Mouse (Mus musculus) common myeloid progenitor, adult 5-6 weeks (primary cell): Measurements from ENCODE around the gene Gm17027. TPM values are rescaled to one million over a fixed set of nuclear protein-coding genes. Genes with fewer than 3 reads are reported as not detected.
"Not testable (repeated sequence)": the region's sequence is repeated elsewhere in the genome, so short reads cannot be mapped to it uniquely, and the experiment has no call there.

Experiments used
- ATAC-seq: replicated peaks from 2 replicates; pipeline ENCODE4 v1.8.0; 2016; ENCODE audit warnings: low read depth, mild to moderate bottlenecking, moderate TSS enrichment, inconsistent platforms; ENCODE audit not compliant: poor library complexity, severe bottlenecking
- total RNA-seq: library from RNA; stranded (forward); fragments of 200-1000, 187-1606 nt; gene quantifications from 2 replicates; pipeline ENCODE4 v1.2.3, GENCODE M21; 2017

Gm17027 gene
- total RNA-seq = not detected in 2 replicates

DNA sequence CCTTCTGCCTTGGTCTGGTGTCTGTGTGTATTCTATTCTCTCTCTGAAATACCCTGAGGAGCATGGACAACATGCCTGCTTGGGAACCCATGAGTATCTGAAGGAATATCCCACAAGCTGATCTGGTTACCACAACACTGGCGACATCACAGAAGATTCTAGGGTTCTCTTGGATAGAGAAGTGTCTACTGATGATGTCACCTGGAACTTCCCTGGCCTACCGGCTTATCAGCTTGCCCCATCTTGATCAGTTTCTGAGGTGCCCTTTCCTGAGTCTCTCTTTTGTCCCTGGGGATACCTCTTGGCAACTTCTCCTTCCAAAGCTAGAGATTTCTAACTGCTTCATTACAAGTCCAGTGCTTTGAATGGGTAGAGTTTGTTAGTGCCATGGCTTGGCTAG lies at the start of gene Gm17027:
Gene Gm17027, minus strand, starts transcription at position 101 of the 400 bp plus-strand sequence.
- ATAC-seq = not testable (repeated sequence)

DNA sequence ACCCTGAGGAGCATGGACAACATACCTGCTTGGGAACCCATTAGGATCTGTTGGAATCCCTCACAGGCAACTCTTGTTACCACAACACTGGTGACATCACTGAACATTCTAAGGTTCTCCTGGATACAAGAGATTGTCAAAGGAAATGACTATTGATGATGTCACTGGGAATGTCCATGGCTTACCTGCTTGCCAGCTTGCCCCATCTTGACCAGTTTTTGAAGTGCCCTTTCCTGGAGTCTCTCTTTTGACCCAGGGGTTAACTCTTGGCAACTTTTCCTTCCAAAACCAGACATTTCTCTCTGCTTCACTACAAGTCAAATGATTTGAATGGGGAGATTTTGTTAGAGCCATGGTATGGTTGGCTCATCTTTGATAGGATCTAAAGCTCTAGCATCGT lies 28.3 kb upstream of the Gm17027 start, which contains the start of gene Gm3573:
Gene Gm3573, minus strand, starts transcription at position 101 of the 400 bp plus-strand sequence.
- ATAC-seq = not testable (repeated sequence)

DNA sequence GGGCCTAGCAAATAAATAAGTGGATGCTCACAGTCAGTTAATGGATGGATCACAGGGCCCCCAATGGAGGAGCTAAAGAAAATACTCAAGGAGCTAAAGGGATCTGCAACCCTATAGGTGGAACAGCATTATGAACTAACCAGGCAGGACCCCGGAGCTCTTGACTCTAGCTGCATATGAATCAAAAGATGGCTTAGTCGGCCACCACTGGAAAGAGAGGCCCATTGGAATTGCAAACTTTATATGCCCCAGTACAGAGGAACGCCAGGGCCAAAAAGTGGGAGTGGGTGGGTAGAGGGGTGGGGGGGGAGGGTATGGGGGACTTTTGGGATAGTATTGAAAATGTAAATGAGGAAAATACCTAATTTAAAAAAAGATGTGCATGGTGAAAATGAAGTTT lies 21.5 kb upstream of the Gm17027 start:
- not testable (repeated sequence) for ATAC-seq

DNA sequence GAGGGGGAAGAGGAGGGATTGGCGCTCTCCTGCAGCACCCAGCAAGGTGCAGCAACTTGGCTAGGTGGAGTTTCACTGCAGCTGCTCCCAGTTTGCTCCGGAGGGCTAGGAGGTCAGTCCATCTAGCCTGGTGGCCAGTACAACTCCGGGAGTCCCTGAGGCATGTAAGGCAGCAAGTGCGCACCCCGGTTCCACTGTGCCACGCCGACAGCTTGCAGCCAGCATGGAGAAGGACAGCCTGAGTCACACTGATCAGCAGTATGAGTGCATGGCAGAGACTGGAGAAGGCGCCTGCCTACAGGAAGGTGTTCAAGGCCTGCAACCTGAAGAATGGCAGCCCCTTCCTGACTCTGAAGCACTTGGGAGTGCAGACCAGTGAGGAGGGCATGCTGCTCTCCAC lies 27.9 kb downstream of the Gm17027 start:
- not testable (repeated sequence) for ATAC-seq

DNA sequence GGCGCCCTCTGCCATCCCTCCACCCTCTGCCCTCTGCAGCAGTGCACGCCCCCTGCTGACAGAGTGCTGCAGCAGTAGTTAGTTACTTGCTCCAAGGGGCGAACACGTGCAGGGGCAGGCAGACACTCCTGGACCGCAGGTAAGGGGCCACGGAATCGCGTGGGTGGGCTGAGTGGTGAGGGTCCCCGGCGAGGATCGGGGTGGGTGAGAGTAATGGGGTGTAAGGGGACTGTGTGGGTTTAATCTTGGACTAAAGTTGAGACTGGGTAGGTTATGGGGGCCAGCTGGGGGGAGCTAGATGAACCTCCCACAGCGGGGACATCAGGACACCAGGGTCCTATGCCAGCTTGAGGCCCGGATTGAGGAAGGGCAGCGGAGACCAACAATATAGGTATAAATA lies 28.6 kb downstream of the Gm17027 start:
- not testable (repeated sequence) for ATAC-seq

DNA sequence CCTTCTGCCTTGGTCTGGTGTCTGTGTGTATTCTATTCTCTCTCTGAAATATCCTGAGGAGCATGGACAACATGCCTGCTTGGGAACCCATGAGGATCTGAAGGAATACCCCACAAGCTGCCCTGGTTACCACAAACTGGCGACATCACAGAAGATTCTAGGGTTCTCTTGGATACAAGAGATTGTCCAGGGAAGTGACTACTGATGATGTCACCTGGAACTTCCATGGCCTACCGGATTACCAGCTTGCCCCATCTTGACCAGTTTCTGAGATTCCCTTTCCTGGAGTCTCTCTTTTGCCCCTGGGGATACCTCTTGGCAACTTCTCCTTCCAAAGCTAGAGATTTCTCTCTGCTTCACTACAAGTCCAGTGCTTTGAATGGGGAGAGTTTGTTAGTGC lies 45.2 kb downstream of the Gm17027 start, which contains the start of gene Gm7951:
Gene Gm7951, minus strand, starts transcription at position 101 of the 400 bp plus-strand sequence.
- ATAC-seq = not testable (repeated sequence)

Other genes with a start within 250 kb of the Gm17027 start
- not detected in 2 replicates for gene 1700049E17Rik1, start 237.7 kb downstream of the Gm17027 start, total RNA-seq
- not detected in 2 replicates for gene 1700024B05Rik, start 218.6 kb downstream of the Gm17027 start, total RNA-seq
- not detected in 2 replicates for gene Gm6401, start 194.7 kb downstream of the Gm17027 start, total RNA-seq
- gene Gm3543, start 179.3 kb downstream of the Gm17027 start, total RNA-seq = not detected in 2 replicates
- gene Gm7951, start 45.3 kb downstream of the Gm17027 start, total RNA-seq = not detected in 2 replicates
- gene Gm3573, start 28.2 kb upstream of the Gm17027 start, total RNA-seq = not detected in 2 replicates
- gene Gm17026, start 97.4 kb upstream of the Gm17027 start, total RNA-seq = not detected in 2 replicates
- not detected in 2 replicates for gene Gm9611, start 134.7 kb upstream of the Gm17027 start, total RNA-seq
- not detected in 2 replicates for gene Gm7995, start 147.6 kb upstream of the Gm17027 start, total RNA-seq